Mouse (Mus musculus) kidney, adult 9 months (tissue): ENCODE measurements around the gene Hoxa2.

Experiments
- DNase-seq: peaks from one replicate; pipeline ENCODE4 v3.0.0; 2022

Hoxa2 gene

GRCm38 (mm10) chr6:52137841-52138535 lies 26.6 kb downstream of the Hoxa2 start:
- DNase-seq, result no peak

- DNase-seq, result no peak
These were observed 41.0 kb downstream of the Hoxa2 start for GRCm38 (mm10) chr6:52123673-52124072.

- no peak for DNase-seq
These were observed 43.5 kb downstream of the Hoxa2 start for GRCm38 (mm10) chr6:52121173-52121572.

GRCm38 (mm10) chr6:52118903-52119635 lies 45.6 kb downstream of the Hoxa2 start:
- no peak for DNase-seq

GRCm38 (mm10) chr6:52115899-52116298 lies 48.7 kb downstream of the Hoxa2 start:
- peak; percentile 36 for DNase-seq
